8 mouse cellular contexts compared by ENCODE assay signal in genomic region chr15:78405098-78405497, GRCm38 (mm10). TPM values are rescaled to one million over a fixed set of nuclear protein-coding genes. Genes with fewer than 3 reads are reported as not detected.
DNase-seq lines count a peak whose midpoint lies in the region; ATAC-seq lines count a peak whose summit lies in the region.

No protein-coding gene starts in this region.

- H3K4me3 ChIP-seq in kidney, embryonic 14.5 days (ENCODE audit: low read length), result peak overlapping the region; percentile 66
- peak overlapping the region; percentile 84 for H3K4me3 ChIP-seq in brown adipose tissue, adult 24 weeks (ENCODE audit: insufficient read depth, low read depth, low read length)
- peak overlapping the region; percentile 59 for H3K4me3 ChIP-seq in hindbrain, embryonic 12.5 days
- peak overlapping the region; percentile 63 for H3K4me3 ChIP-seq in midbrain, embryonic 13.5 days (replicated peaks)

- H3K9ac ChIP-seq in kidney, embryonic 14.5 days (ENCODE audit: low read depth, low read length), result peak overlapping the region; percentile 64; the same call in 1 of the 2 replicates
- 0 out of 2 replicates have a peak overlapping the region, but pooled peaks have one; percentile 68 for H3K9ac ChIP-seq in hindbrain, embryonic 12.5 days
- 0 out of 2 replicates have a peak overlapping the region, but pooled peaks have one; percentile 74 for H3K9ac ChIP-seq in midbrain, embryonic 13.5 days (replicated peaks)

- WGBS in kidney, embryonic 14.5 days, result 49% methylated on average over 11 of the region's 11 CpGs
- 53% methylated on average over 11 of the region's 11 CpGs for WGBS in hindbrain, embryonic 12.5 days
- 57% methylated on average over 11 of the region's 11 CpGs for WGBS in midbrain, embryonic 13.5 days

- peak overlapping the region; percentile 93 for H3K4me2 ChIP-seq in kidney, embryonic 14.5 days (replicated peaks; ENCODE audit: low read depth, low read length)
- H3K4me2 ChIP-seq in hindbrain, embryonic 12.5 days (replicated peaks), result peak overlapping the region; percentile 83
- peak overlapping the region; percentile 85 for H3K4me2 ChIP-seq in midbrain, embryonic 13.5 days (replicated peaks)

- H3K36me3 ChIP-seq in kidney, embryonic 14.5 days (ENCODE audit: control insufficient read depth, insufficient read depth, low read length), result no peaks in the 10 kb centered on the region
- H3K36me3 ChIP-seq in hindbrain, embryonic 12.5 days, result no peaks in the 10 kb centered on the region
- H3K36me3 ChIP-seq in midbrain, embryonic 13.5 days, result no peaks in the 10 kb centered on the region

- DNase-seq in kidney, postnatal 10 days, result no peak
- no peak for DNase-seq in left cerebral cortex, adult 9 months (ENCODE audit: low spot score in 2 of 2)
- DNase-seq in retina, embryonic 14.5 days (ENCODE audit: low spot score), result no peak

- H3K4me1 ChIP-seq in kidney, embryonic 14.5 days (ENCODE audit: control insufficient read depth, insufficient read depth, low read length), result peaks cover 31% of the 10 kb centered on the region
- H3K4me1 ChIP-seq in brown adipose tissue, adult 24 weeks (ENCODE audit: control insufficient read depth, insufficient read depth, insufficient read length, low read length), result peaks cover 33% of the 10 kb centered on the region
- H3K4me1 ChIP-seq in hindbrain, embryonic 12.5 days, result peaks cover 52% of the 10 kb centered on the region
- peaks cover 44% of the 10 kb centered on the region for H3K4me1 ChIP-seq in midbrain, embryonic 13.5 days (replicated peaks)

- no peak for ATAC-seq in kidney, embryonic 14.5 days (ENCODE audit: low FRiP score, low TSS enrichment)
- ATAC-seq in hindbrain, embryonic 12.5 days (ENCODE audit: low FRiP score), result no peak
- ATAC-seq in midbrain, embryonic 13.5 days, result no peak
- no peak for ATAC-seq in erythroid progenitor cell, adult 5-6 weeks (replicated peaks; ENCODE audit: low FRiP score, poor library complexity, severe bottlenecking)

- no peaks in the 10 kb centered on the region for H3K9me3 ChIP-seq in kidney, embryonic 14.5 days (ENCODE audit: control insufficient read depth, low read length)
- no peaks in the 10 kb centered on the region for H3K9me3 ChIP-seq in hindbrain, embryonic 12.5 days (replicated peaks)
- no peaks in the 10 kb centered on the region for H3K9me3 ChIP-seq in midbrain, embryonic 13.5 days

- peaks cover 18% of the 10 kb centered on the region for H3K27me3 ChIP-seq in kidney, embryonic 14.5 days (ENCODE audit: control insufficient read depth, insufficient read depth, low read length)
- H3K27me3 ChIP-seq in hindbrain, embryonic 12.5 days, result peaks cover 22% of the 10 kb centered on the region
- peaks cover 24% of the 10 kb centered on the region for H3K27me3 ChIP-seq in midbrain, embryonic 13.5 days

- peak overlapping the region; percentile 91; the same call in 1 of the 2 replicates for H3K27ac ChIP-seq in kidney, embryonic 14.5 days (ENCODE audit: low read depth, low read length)
- peak overlapping the region; percentile 42; the same call in 1 of the 2 replicates for H3K27ac ChIP-seq in brown adipose tissue, adult 24 weeks (replicated peaks; ENCODE audit: low read depth, low read length)
- no peak overlapping the region for H3K27ac ChIP-seq in hindbrain, embryonic 12.5 days
- H3K27ac ChIP-seq in midbrain, embryonic 13.5 days, result no peak overlapping the region

RNA-seq across cellular contexts. Expression of gene Tst, which starts 0.6 kb away (rescaled TPM):
- polyA plus RNA-seq in kidney, embryonic 14.5 days (2014; fragmentation: Nextera tagmentation; extraction: Ambion mirVana), result 32.4 and 32.8 TPM in 2 replicates
- polyA plus RNA-seq in brown adipose tissue, adult 24 weeks (2012; ENCODE audit: insufficient read depth, insufficient read length, missing spikeins), result 37.0 and 39.4 TPM in 2 replicates
- polyA plus RNA-seq in hindbrain, embryonic 12.5 days (2016; fragmentation: Nextera tagmentation; extraction: Ambion mirVana), result 7.0 and 9.3 TPM in 2 replicates
- 6.5 and 8.8 TPM in 2 replicates for polyA plus RNA-seq in midbrain, embryonic 13.5 days (2015; fragmentation: Nextera tagmentation; extraction: Ambion mirVana)
- 29.3 and 42.2 TPM in 2 replicates for total RNA-seq in erythroid progenitor cell, adult 5-6 weeks (2015; ENCODE audit: low replicate concordance)
- 15.8 and 20.8 TPM in 2 replicates for total RNA-seq in erythroid progenitor cell, adult 5-6 weeks (2017; ENCODE audit: low replicate concordance)

RNA-seq across cellular contexts. Expression of gene Mpst, which starts 1.1 kb away (rescaled TPM):
- 4.3 and 5.3 TPM in 2 replicates for polyA plus RNA-seq in kidney, embryonic 14.5 days (2014; fragmentation: Nextera tagmentation; extraction: Ambion mirVana)
- 22.1 and 26.4 TPM in 2 replicates for polyA plus RNA-seq in brown adipose tissue, adult 24 weeks (2012; ENCODE audit: insufficient read depth, insufficient read length, missing spikeins)
- 1.7 and 1.8 TPM in 2 replicates for polyA plus RNA-seq in hindbrain, embryonic 12.5 days (2016; fragmentation: Nextera tagmentation; extraction: Ambion mirVana)
- polyA plus RNA-seq in midbrain, embryonic 13.5 days (2015; fragmentation: Nextera tagmentation; extraction: Ambion mirVana), result 1.3 and 2.8 TPM in 2 replicates
- 32.8 and 35.2 TPM in 2 replicates for total RNA-seq in erythroid progenitor cell, adult 5-6 weeks (2015; ENCODE audit: low replicate concordance)
- total RNA-seq in erythroid progenitor cell, adult 5-6 weeks (2017; ENCODE audit: low replicate concordance), result 45.6 and 67.9 TPM in 2 replicates

RNA-seq across cellular contexts. Expression of gene Tex33, which starts 9.4 kb away (rescaled TPM):
- polyA plus RNA-seq in kidney, embryonic 14.5 days (2014; fragmentation: Nextera tagmentation; extraction: Ambion mirVana), result not detected in 2 replicates
- polyA plus RNA-seq in brown adipose tissue, adult 24 weeks (2012; ENCODE audit: insufficient read depth, insufficient read length, missing spikeins), result not detected in 2 replicates
- not detected in 2 replicates for polyA plus RNA-seq in hindbrain, embryonic 12.5 days (2016; fragmentation: Nextera tagmentation; extraction: Ambion mirVana)
- not detected in 2 replicates for polyA plus RNA-seq in midbrain, embryonic 13.5 days (2015; fragmentation: Nextera tagmentation; extraction: Ambion mirVana)
- total RNA-seq in erythroid progenitor cell, adult 5-6 weeks (2015; ENCODE audit: low replicate concordance), result not detected in 2 replicates
- total RNA-seq in erythroid progenitor cell, adult 5-6 weeks (2017; ENCODE audit: low replicate concordance), result not detected in 2 replicates

RNA-seq across cellular contexts. Expression of gene Kctd17, which starts 23.3 kb away (rescaled TPM):
- polyA plus RNA-seq in kidney, embryonic 14.5 days (2014; fragmentation: Nextera tagmentation; extraction: Ambion mirVana), result 36.3 and 48.8 TPM in 2 replicates
- polyA plus RNA-seq in brown adipose tissue, adult 24 weeks (2012; ENCODE audit: insufficient read depth, insufficient read length, missing spikeins), result 37.9 and 42.7 TPM in 2 replicates
- polyA plus RNA-seq in hindbrain, embryonic 12.5 days (2016; fragmentation: Nextera tagmentation; extraction: Ambion mirVana), result 79.8 and 85.2 TPM in 2 replicates
- polyA plus RNA-seq in midbrain, embryonic 13.5 days (2015; fragmentation: Nextera tagmentation; extraction: Ambion mirVana), result 107 and 117 TPM in 2 replicates
- 2.2 and 14.7 TPM in 2 replicates for total RNA-seq in erythroid progenitor cell, adult 5-6 weeks (2015; ENCODE audit: low replicate concordance)
- total RNA-seq in erythroid progenitor cell, adult 5-6 weeks (2017; ENCODE audit: low replicate concordance), result not detected in 2 replicates

Comparison
In these comparisons a context has a peak if more than half of its experiments do, and no peak if none do; other contexts are left out.
1. H3K27ac ChIP-seq: peak in kidney, embryonic 14.5 days (single experiment) and brown adipose tissue, adult 24 weeks (single experiment); none in hindbrain, embryonic 12.5 days (single experiment) and midbrain, embryonic 13.5 days (single experiment).
2. Peak in every context shown above with its lines, with median percentiles within 50 percentile points of each other: H3K4me2 ChIP-seq, H3K4me3 ChIP-seq and H3K9ac ChIP-seq.